Mouse (Mus musculus) G1E (cell line): ENCODE data around the gene Il11ra1.

Experiments
- CTCF ChIP-seq: IDR thresholded peaks from 2 replicates; pipeline ENCODE4 v1.5.1; 2012; ENCODE audit warnings: low read depth, low read length, inconsistent platforms, mixed read lengths
- GATA2 ChIP-seq: IDR thresholded peaks from 2 replicates; pipeline ENCODE4 v1.6.1; 2012; ENCODE audit warnings: low read depth, low read length, inconsistent platforms, borderline replicate concordance

- TF ChIP-seq CTCF (no peak), GATA2 (no peak)
Measured at GRCm38 (mm10) chr4:41758021-41758420, 58.2 kb downstream of the Il11ra1 start.
